Mouse (Mus musculus) embryonic facial prominence, embryonic 13.5 days (tissue): ENCODE results near the gene Tab1. TPM values are rescaled to one million over a fixed set of nuclear protein-coding genes. Genes with fewer than 3 reads are reported as not detected.
A peak's percentile ranks its signal among the peaks of the same experiment; 100 is the strongest.

Experiments
- ATAC-seq: fragments of 200-750 bp; cut with Nextera tagmentation; 2 replicates; pipeline ENCODE4 v1.8.0; 2017; ENCODE audit warnings: low read depth; ENCODE audit not compliant: insufficient number of reproducible peaks, insufficient read depth, low FRiP score, low TSS enrichment
- H3K27ac ChIP-seq: fragments of 300-500 bp; sonication (generic); 2 replicates; pipeline ENCODE4 v1.5.1; 2015; ENCODE audit warnings: moderate library complexity, mild to moderate bottlenecking, inconsistent platforms
- H3K27me3 ChIP-seq: fragments of 300-500 bp; sonication (generic); 2 replicates; pipeline ENCODE4 v1.6.1; 2015; ENCODE audit warnings: mild to moderate bottlenecking, inconsistent platforms
- H3K36me3 ChIP-seq: fragments of 300-500 bp; sonication (generic); 2 replicates; pipeline ENCODE4 v1.6.1; 2015; ENCODE audit warnings: mild to moderate bottlenecking, inconsistent platforms
- H3K4me1 ChIP-seq: fragments of 300-500 bp; sonication (generic); 2 replicates; pipeline ENCODE4 v1.6.1; 2015; ENCODE audit warnings: inconsistent platforms
- H3K4me2 ChIP-seq: fragments of 300-500 bp; sonication (generic); 2 replicates; pipeline ENCODE4 v1.6.1; 2015; ENCODE audit warnings: moderate library complexity, mild to moderate bottlenecking, inconsistent platforms
- H3K4me3 ChIP-seq: fragments of 300-500 bp; sonication (generic); 2 replicates; pipeline ENCODE4 v1.5.1; 2015; ENCODE audit warnings: mild to moderate bottlenecking, inconsistent platforms
- H3K9ac ChIP-seq: fragments of 300-500 bp; sonication (generic); 2 replicates; pipeline ENCODE4 v1.6.1; 2015; ENCODE audit warnings: mild to moderate bottlenecking, inconsistent platforms
- H3K9me3 ChIP-seq: fragments of 300-500 bp; sonication (generic); 2 replicates; pipeline ENCODE4 v1.6.1; 2016; ENCODE audit warnings: inconsistent platforms
- WGBS: fragments of 180-500 bp; shearing (Covaris S2); methylation state at CpG from one replicate; pipeline ENCODE4 v1.1.7; 2015; ENCODE audit warnings: mixed read lengths; 5-methylcytosine and 5-hydroxymethylcytosine counted together
- polyA plus RNA-seq: library from polyadenylated mRNA; unstranded; fragments of >200 nt; fragmentation: Nextera tagmentation; extraction: Ambion mirVana; gene quantifications from 2 replicates; pipeline ENCODE4 v1.2.1, GENCODE M21; 2015

The Tab1 gene
- polyA plus RNA-seq, 1 experiment from 2014 or later, result 48.0 TPM

GRCm38 (mm10) chr15:80095596-80095995 is 37.3 kb upstream of the Tab1 start:
- no peak overlapping the region for H3K4me3 ChIP-seq
- H3K4me1 ChIP-seq, result peaks cover 39% of the 10 kb centered on the region
- no peak overlapping the region for H3K27ac ChIP-seq
- H3K9ac ChIP-seq, result no peak overlapping the region
- WGBS, result 71% methylated on average over 1 of the region's 1 CpGs
- H3K27me3 ChIP-seq, result peaks cover 63% of the 10 kb centered on the region
- H3K36me3 ChIP-seq, result no peaks in the 10 kb centered on the region
- H3K4me2 ChIP-seq, result no peak overlapping the region
- no peaks in the 10 kb centered on the region for H3K9me3 ChIP-seq
- ATAC-seq, result no peak

GRCm38 (mm10) chr15:80096406-80096805 is 36.5 kb upstream of the Tab1 start:
- Histone ChIP-seq H3K9ac (no peak overlapping the region), H3K4me3 (no peak overlapping the region), H3K36me3 (no peaks in the 10 kb centered on the region), H3K27me3 (peaks cover 55% of the 10 kb centered on the region), H3K4me1 (peaks cover 36% of the 10 kb centered on the region), H3K4me2 (no peak overlapping the region), H3K27ac (no peak overlapping the region), H3K9me3 (no peaks in the 10 kb centered on the region)
- WGBS, result 56% methylated on average over 10 of the region's 10 CpGs
- no peak for ATAC-seq

DNA sequence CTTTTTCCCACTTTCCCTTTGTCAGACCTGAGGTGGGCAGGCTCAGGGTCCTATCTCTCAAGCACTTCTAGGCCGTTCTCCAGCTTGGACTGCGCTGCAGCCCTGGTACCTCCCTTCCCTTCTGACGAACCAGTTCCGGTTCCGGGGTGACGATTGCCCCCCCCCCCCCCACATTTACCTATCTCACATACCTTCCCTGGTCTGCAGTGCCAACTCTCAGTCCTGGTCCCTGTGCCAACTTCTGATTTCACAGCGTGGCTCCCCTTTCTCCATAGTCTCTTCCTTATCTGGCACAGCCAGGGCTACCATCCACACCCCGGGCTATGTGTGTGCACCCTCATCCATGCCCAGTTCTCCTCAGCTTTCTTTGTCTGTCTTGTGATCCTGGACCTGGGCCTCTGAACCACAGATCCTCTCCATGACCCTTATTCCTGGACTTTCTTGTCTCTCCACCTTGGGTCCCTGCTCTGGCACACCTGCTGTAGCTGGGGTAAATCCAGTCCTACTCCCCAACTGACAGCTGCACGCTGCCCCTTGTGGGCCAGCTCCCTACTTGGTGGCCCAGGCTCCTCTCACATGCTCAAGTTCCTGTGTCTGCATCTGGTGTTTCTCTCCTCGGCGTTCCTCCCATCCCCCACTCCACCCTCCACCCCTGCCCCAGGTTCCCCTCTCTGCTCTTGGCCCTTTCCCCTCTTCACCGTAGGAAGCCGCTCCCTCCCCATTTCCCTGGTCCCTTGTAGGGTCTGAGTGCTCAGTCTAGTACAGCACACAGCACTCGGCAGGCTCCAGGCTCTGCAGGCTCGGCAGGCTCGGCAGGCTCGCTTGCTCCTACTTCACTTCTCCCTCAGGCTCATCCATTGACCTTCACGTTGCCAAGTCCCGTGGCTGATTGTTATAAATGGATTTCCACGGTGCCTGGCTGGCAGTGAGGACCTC is 35.7 kb upstream of the Tab1 start:
- H3K27me3 ChIP-seq, result peaks cover 47% of the 10 kb centered on the region
- no peak overlapping the region for H3K27ac ChIP-seq
- 22% methylated on average over 19 of the region's 20 CpGs for WGBS
- H3K4me1 ChIP-seq, result peaks cover 33% of the 10 kb centered on the region
- H3K36me3 ChIP-seq, result no peaks in the 10 kb centered on the region
- peak overlapping the region; percentile 44; the same call in 1 of the 2 replicates for H3K9ac ChIP-seq
- no peaks in the 10 kb centered on the region for H3K9me3 ChIP-seq
- peak overlapping the region; percentile 40 for H3K4me2 ChIP-seq
- no peak overlapping the region for H3K4me3 ChIP-seq
- peak; percentile 60; the same call in 1 of the 2 replicates for ATAC-seq

DNA sequence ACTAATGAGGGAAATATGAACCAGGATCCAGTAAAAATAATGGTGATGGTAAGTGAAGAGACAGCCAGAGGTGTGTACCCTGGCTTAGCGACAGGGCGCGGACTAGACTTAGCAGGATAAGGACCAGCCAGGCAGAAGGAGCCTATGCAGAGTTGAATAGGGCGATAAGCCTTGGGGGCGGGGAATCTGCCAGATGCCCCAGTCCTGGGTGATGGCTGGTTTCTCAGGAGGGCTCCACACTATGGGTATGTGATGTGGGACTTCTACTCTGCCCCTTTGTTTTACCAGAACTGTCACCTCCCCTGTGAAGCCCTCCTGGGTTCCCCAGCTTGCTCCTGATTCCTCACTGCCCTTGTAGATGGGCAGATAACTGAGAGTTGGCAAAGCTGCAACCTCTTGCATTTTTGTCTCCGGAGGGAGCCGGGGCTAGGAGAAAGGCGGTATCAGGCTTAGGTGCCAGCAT is 34.9 kb upstream of the Tab1 start:
- H3K4me2 ChIP-seq, result 0 out of 2 replicates have a peak overlapping the region, but pooled peaks have one; percentile 40

GRCm38 (mm10) chr15:80098809-80099208 is 34.1 kb upstream of the Tab1 start:
- Histone ChIP-seq H3K4me2 (no peak overlapping the region), H3K4me3 (no peak overlapping the region), H3K36me3 (no peaks in the 10 kb centered on the region), H3K27ac (no peak overlapping the region), H3K4me1 (peaks cover 33% of the 10 kb centered on the region), H3K9me3 (no peaks in the 10 kb centered on the region), H3K9ac (0 out of 2 replicates have a peak overlapping the region, but pooled peaks have one; percentile 21), H3K27me3 (peaks cover 31% of the 10 kb centered on the region)
- WGBS, result 34% methylated on average over 9 of the region's 9 CpGs
- no peak for ATAC-seq

More for the DNA sequence above, 34.9 kb upstream of the Tab1 start:
- WGBS, result 31% methylated on average over 8 of the region's 8 CpGs
- Histone ChIP-seq H3K4me1 (peaks cover 33% of the 10 kb centered on the region), H3K9ac (no peak overlapping the region), H3K27ac (no peak overlapping the region), H3K4me3 (no peak overlapping the region), H3K27me3 (peaks cover 38% of the 10 kb centered on the region), H3K9me3 (no peaks in the 10 kb centered on the region), H3K36me3 (no peaks in the 10 kb centered on the region)
- no peak for ATAC-seq

- no peaks in the 10 kb centered on the region for H3K9me3 ChIP-seq
- H3K36me3 ChIP-seq, result no peaks in the 10 kb centered on the region
- H3K9ac ChIP-seq, result no peak overlapping the region
- H3K27ac ChIP-seq, result no peak overlapping the region
- no peak overlapping the region for H3K4me3 ChIP-seq
- ATAC-seq, result no peak
- no peak overlapping the region for H3K4me2 ChIP-seq
- WGBS, result 80% methylated on average over 3 of the region's 3 CpGs
- H3K27me3 ChIP-seq, result peaks cover 25% of the 10 kb centered on the region
- peaks cover 33% of the 10 kb centered on the region for H3K4me1 ChIP-seq
These were observed 33.5 kb upstream of the Tab1 start for GRCm38 (mm10) chr15:80099477-80099876.

DNA sequence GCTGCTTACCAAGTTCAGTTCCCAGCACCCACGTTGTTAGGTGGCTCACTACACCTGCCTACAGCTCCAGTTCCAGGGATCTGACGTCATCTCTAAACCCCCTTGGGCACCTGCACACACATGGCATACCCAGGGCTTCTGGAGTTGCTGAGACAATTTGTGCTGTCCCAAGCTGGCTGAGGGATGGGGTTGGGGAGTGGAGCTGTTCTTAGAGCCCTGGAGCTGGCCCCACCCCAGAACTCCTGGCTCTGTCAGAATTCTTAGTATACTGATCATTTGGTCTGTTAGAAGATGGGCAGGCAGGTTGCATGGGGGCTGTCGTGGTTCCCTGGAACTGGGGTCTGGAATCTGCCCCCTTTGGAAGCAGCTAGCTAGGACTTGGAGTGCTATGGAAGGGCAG is 32.7 kb upstream of the Tab1 start:
- H3K9me3 ChIP-seq, result no peaks in the 10 kb centered on the region
- ATAC-seq, result no peak
- 68% methylated on average over 3 of the region's 3 CpGs for WGBS
- H3K4me2 ChIP-seq, result no peak overlapping the region
- no peaks in the 10 kb centered on the region for H3K36me3 ChIP-seq
- no peak overlapping the region for H3K9ac ChIP-seq
- peaks cover 33% of the 10 kb centered on the region for H3K4me1 ChIP-seq
- peaks cover 25% of the 10 kb centered on the region for H3K27me3 ChIP-seq
- H3K4me3 ChIP-seq, result no peak overlapping the region
- no peak overlapping the region for H3K27ac ChIP-seq

- no peak overlapping the region for H3K4me2 ChIP-seq
- peaks cover 33% of the 10 kb centered on the region for H3K4me1 ChIP-seq
- H3K36me3 ChIP-seq, result no peaks in the 10 kb centered on the region
- no peaks in the 10 kb centered on the region for H3K9me3 ChIP-seq
- ATAC-seq, result no peak
- H3K9ac ChIP-seq, result no peak overlapping the region
- H3K27me3 ChIP-seq, result peaks cover 20% of the 10 kb centered on the region
- no peak overlapping the region for H3K27ac ChIP-seq
- whole genome bisulfite sequencing, result 79% methylated on average over 10 of the region's 10 CpGs
- H3K4me3 ChIP-seq, result no peak overlapping the region
These were observed 32.1 kb upstream of the Tab1 start for GRCm38 (mm10) chr15:80100871-80101270.

GRCm38 (mm10) chr15:80101503-80101902 is 31.4 kb upstream of the Tab1 start:
- Histone ChIP-seq H3K36me3 (no peaks in the 10 kb centered on the region), H3K4me3 (no peak overlapping the region), H3K27ac (no peak overlapping the region), H3K9ac (peak overlapping the region; percentile 51; the same call in 1 of the 2 replicates), H3K4me1 (peaks cover 33% of the 10 kb centered on the region), H3K4me2 (no peak overlapping the region), H3K9me3 (no peaks in the 10 kb centered on the region), H3K27me3 (peaks cover 15% of the 10 kb centered on the region)
- 63% methylated on average over 6 of the region's 6 CpGs for WGBS
- no peak for ATAC-seq

DNA sequence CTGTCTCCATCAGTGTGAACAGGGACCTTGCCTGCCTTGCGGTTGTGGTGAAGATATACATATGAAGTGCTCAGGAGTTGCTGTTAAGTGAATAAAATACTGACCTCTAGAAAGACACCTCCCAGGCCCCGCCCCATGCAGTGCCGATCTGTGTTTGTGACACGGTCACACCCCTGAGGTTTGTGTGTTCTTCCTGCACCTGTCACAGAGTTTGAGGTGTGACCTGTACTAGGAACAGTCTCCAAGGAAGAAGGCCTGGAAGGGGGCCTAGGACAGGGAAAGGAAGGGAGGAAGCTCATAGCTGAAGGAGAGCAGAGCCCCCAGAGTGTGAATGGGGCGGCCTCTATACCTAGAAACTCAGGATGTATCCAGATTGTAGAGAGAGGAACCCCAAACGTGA is 30.4 kb upstream of the Tab1 start:
- Histone ChIP-seq H3K9me3 (no peaks in the 10 kb centered on the region), H3K27me3 (peaks cover 13% of the 10 kb centered on the region), H3K9ac (no peak overlapping the region)

DNA sequence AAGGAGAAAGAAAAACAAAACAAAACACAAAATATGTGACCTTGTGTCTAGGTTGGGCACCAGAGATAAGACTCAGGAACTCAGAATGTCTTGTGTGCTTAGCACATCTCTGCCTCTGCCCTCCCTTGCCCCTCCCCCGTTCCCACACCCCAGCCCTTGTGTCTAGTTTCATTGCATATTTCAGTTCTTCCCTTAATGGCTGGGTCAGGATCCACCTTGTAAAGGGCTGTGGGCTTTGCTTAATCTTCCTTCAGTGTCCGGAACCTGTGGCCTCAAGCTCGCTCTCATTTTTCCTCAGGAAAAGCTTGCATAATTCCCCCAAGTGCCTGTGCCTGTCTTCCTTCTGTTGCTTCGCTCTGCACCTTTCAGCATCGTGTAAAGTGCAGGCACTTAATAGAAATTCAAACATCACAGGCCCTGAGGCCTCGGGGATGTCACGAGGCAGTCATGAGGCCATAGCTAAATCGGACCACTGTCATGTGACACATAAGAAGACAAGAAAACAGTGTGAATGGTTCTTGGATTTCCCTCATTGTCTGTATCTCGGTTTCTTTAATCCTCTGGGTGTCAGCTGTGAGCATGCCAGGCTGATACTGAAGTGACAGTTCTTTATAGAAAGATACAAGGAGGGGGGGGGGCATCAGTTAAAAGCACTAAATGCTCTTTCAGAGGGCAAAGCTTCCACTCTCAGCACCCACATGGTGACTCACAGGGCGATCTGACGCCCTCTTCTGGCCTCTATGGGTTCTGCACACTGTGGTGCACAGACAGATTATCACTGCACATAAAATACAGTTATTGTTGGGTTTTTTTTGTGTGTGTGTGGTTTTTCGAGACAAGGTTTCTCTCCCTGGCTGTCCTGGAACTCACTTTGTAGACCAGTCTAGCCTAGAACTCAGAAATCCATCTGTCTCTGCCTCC is 27.2 kb upstream of the Tab1 start:
- no peak overlapping the region for H3K4me3 ChIP-seq
- no peak; the same call in 1 of the 2 replicates for ATAC-seq
- H3K27ac ChIP-seq, result no peak overlapping the region
- H3K4me2 ChIP-seq, result no peak overlapping the region
- no peaks in the 10 kb centered on the region for H3K9me3 ChIP-seq
- peaks cover 8% of the 10 kb centered on the region for H3K4me1 ChIP-seq
- no peaks in the 10 kb centered on the region for H3K36me3 ChIP-seq
- H3K9ac ChIP-seq, result no peak overlapping the region
- 66% methylated on average over 12 of the region's 12 CpGs for WGBS
- no peaks in the 10 kb centered on the region for H3K27me3 ChIP-seq

More for the DNA sequence above, 30.4 kb upstream of the Tab1 start:
- no peaks in the 10 kb centered on the region for H3K36me3 ChIP-seq
- no peak overlapping the region for H3K4me2 ChIP-seq
- peaks cover 24% of the 10 kb centered on the region for H3K4me1 ChIP-seq
- no peak overlapping the region for H3K27ac ChIP-seq
- H3K4me3 ChIP-seq, result no peak overlapping the region
- ATAC-seq, result no peak
- WGBS, result 87% methylated on average over 6 of the region's 6 CpGs
